Mouse (Mus musculus): Measurements from ENCODE around the gene Ccdc62. TPM values are rescaled to one million over a fixed set of nuclear protein-coding genes. Genes with fewer than 3 reads are reported as not detected.

Ccdc62 gene
- total RNA-seq, 2 experiments from 2014 or later = 1.3 to 2.1 TPM

- DNase-seq (ENCODE audit: low spot score) = no peak
- intact Hi-C loops (cut with DNase I) = no loop called here
Observed at GRCm38 (mm10) chr5:123974616-123975111, 44.2 kb downstream of the Ccdc62 start.

- no peak for DNase-seq (ENCODE audit: low spot score)
- intact Hi-C loops (cut with DNase I) = no loop called here
Observed at GRCm38 (mm10) chr5:123975668-123976180, 45.2 kb downstream of the Ccdc62 start.

GRCm38 (mm10) chr5:123977231-123977630 lies 46.8 kb downstream of the Ccdc62 start:
- intact Hi-C loops (cut with DNase I) = no loop called here
- DNase-seq (ENCODE audit: low spot score) = no peak

- no peak for DNase-seq (ENCODE audit: low spot score)
- intact Hi-C loops (cut with DNase I) = no loop called here
Observed at GRCm38 (mm10) chr5:123978131-123978530, 47.7 kb downstream of the Ccdc62 start.

GRCm38 (mm10) chr5:123979221-123979979 lies 48.9 kb downstream of the Ccdc62 start:
- no peak for DNase-seq (ENCODE audit: low spot score)
- intact Hi-C loops (cut with DNase I) = no loop called here

GRCm38 (mm10) chr5:123979980-123980369 lies 49.5 kb downstream of the Ccdc62 start:
- no peak for DNase-seq (ENCODE audit: low spot score)
- intact Hi-C loops (cut with DNase I) = no loop called here

- intact Hi-C loops (cut with DNase I) = no loop called here
- DNase-seq (ENCODE audit: low spot score) = no peak
Observed at GRCm38 (mm10) chr5:123980521-123981249, 50.2 kb downstream of the Ccdc62 start.

- intact Hi-C loops (cut with DNase I) = no loop called here
- DNase-seq (ENCODE audit: low spot score) = no peak
Observed at GRCm38 (mm10) chr5:123981250-123981554, 50.7 kb downstream of the Ccdc62 start.

GRCm38 (mm10) chr5:123982838-123983237 lies 52.4 kb downstream of the Ccdc62 start:
- intact Hi-C loops (cut with DNase I) = no loop called here
- DNase-seq (ENCODE audit: low spot score) = no peak

- DNase-seq (ENCODE audit: low spot score) = no peak
- intact Hi-C loops (cut with DNase I) = no loop called here
Observed at GRCm38 (mm10) chr5:123985434-123985833, 55.0 kb downstream of the Ccdc62 start.

- intact Hi-C loops (cut with DNase I) = no loop called here
Observed at GRCm38 (mm10) chr5:123986925-123987324, 56.4 kb downstream of the Ccdc62 start.

GRCm38 (mm10) chr5:123987511-123987910 lies 57.0 kb downstream of the Ccdc62 start:
- no peak for DNase-seq (ENCODE audit: low spot score)
- intact Hi-C loops (cut with DNase I) = no loop called here

More at GRCm38 (mm10) chr5:123986925-123987324, 56.4 kb downstream of the Ccdc62 start:
- DNase-seq (ENCODE audit: low spot score) = no peak

GRCm38 (mm10) chr5:123989941-123990885 lies 59.7 kb downstream of the Ccdc62 start:
- intact Hi-C loops (cut with DNase I) = loop anchor here (2.0 kb wide), 1 partner anchor 17 kb away; the partner anchor contains the start of gene Hip1r
- DNase-seq (ENCODE audit: low spot score) = no peak

- intact Hi-C loops (cut with DNase I) = loop anchor here (2.0 kb wide), 1 partner anchor 19 kb away; the partner anchor contains the start of gene Hip1r
- no peak for DNase-seq (ENCODE audit: low spot score)
Observed at GRCm38 (mm10) chr5:123991321-123991720, 60.8 kb downstream of the Ccdc62 start.

- DNase-seq (ENCODE audit: low spot score) = peak; percentile 80
- intact Hi-C loops (cut with DNase I) = loop anchor here (1.0 kb wide), 1 partner anchor 45 kb away; no protein-coding TSS in a partner anchor
Observed at GRCm38 (mm10) chr5:123992193-123992637, 61.7 kb downstream of the Ccdc62 start.

GRCm38 (mm10) chr5:123992794-123993193 lies 62.3 kb downstream of the Ccdc62 start:
- DNase-seq (ENCODE audit: low spot score) = peak; percentile 58

GRCm38 (mm10) chr5:123993263-123994036 lies 63.0 kb downstream of the Ccdc62 start:
- intact Hi-C loops (cut with DNase I) = no loop called here
- DNase-seq (ENCODE audit: low spot score) = no peak

More at GRCm38 (mm10) chr5:123992794-123993193, 62.3 kb downstream of the Ccdc62 start:
- intact Hi-C loops (cut with DNase I) = loop anchor here (1.0 kb wide), 1 partner anchor 45 kb away; no protein-coding TSS in a partner anchor

GRCm38 (mm10) chr5:123994468-123994867 lies 64.0 kb downstream of the Ccdc62 start:
- intact Hi-C loops (cut with DNase I) = no loop called here
- no peak for DNase-seq (ENCODE audit: low spot score)

GRCm38 (mm10) chr5:123995388-123995787 lies 64.9 kb downstream of the Ccdc62 start:
- intact Hi-C loops (cut with DNase I) = no loop called here
- no peak for DNase-seq (ENCODE audit: low spot score)
